19 mouse cellular contexts compared by ENCODE assay signal in the genomic region with DNA sequence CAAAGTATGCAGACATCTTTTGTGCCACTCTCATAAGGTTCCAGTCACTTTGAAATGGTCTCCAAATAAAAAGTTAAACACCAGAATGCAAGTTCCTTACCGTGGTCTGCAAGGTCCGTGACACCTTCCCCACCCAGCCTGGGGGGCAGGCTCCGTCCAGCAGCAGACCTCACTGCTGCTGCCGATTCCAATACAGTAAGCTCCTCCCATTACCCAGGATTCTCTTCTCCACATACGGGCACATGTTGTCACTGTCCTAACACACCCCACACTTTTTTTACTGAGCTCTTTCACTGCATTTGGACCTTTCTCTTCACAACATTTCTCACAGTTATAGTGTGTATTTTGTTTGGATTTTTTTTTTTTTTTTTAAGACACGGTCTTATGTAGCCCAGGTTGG. TPM values are rescaled to one million over a fixed set of nuclear protein-coding genes. Genes with fewer than 3 reads are reported as not detected.
DNase-seq lines count a peak whose midpoint lies in the region; ATAC-seq and TF ChIP-seq lines count a peak whose summit lies in the region.
"Had no signal": no experiment of that assay in that cellular context is flagged by ENCODE, and none has a peak within 500 bp of the region (broad histone marks: within the 10 kb centered on the region; RNA-seq: fewer than 3 reads in every experiment).

No protein-coding gene starts in this region.

- no peak overlapping the region for H3K4me3 ChIP-seq in midbrain, embryonic 11.5 days (ENCODE audit: low read depth, low read length)
- no peak overlapping the region for H3K4me3 ChIP-seq in midbrain, embryonic 16.5 days (ENCODE audit: low read depth, low read length)
- H3K4me3 ChIP-seq in ES-E14 (ENCODE audit: insufficient read depth in 1 of 2, low read depth in 1 of 2, low read length in 2 of 2, poor library complexity in 1 of 2, severe bottlenecking in 1 of 2) = peak overlapping the region; percentile 48 to 62
- H3K4me3 ChIP-seq: embryonic facial prominence, embryonic 12.5 days; forebrain, embryonic 15.5 days; heart, embryonic 10.5 days; hindbrain, embryonic 13.5 days had no signal

- H3K9me3 ChIP-seq in midbrain, embryonic 11.5 days (ENCODE audit: control insufficient read depth, low read length) = no peaks in the 10 kb centered on the region
- no peaks in the 10 kb centered on the region for H3K9me3 ChIP-seq in midbrain, embryonic 16.5 days (replicated peaks; ENCODE audit: control insufficient read depth, low read length, poor library complexity, severe bottlenecking)
- H3K9me3 ChIP-seq in ES-E14 (ENCODE audit: control insufficient read depth, insufficient read depth, low read depth, low read length) = no peaks in the 10 kb centered on the region
- H3K9me3 ChIP-seq: embryonic facial prominence, embryonic 12.5 days; forebrain, embryonic 15.5 days; heart, embryonic 10.5 days had no signal

- H3K36me3 ChIP-seq in midbrain, embryonic 11.5 days (ENCODE audit: control insufficient read depth, insufficient read depth, low read length) = no peaks in the 10 kb centered on the region
- peaks cover 19% of the 10 kb centered on the region for H3K36me3 ChIP-seq in midbrain, embryonic 16.5 days (ENCODE audit: control insufficient read depth, insufficient read depth, low read length)
- H3K36me3 ChIP-seq in ES-E14 (ENCODE audit: control insufficient read depth, insufficient read depth, low read length, poor library complexity, severe bottlenecking) = no peaks in the 10 kb centered on the region

- WGBS in midbrain, embryonic 11.5 days = 84% methylated on average over 6 of the region's 6 CpGs
- 82% methylated on average over 6 of the region's 6 CpGs for WGBS in midbrain, embryonic 16.5 days

- no peak overlapping the region for H3K27ac ChIP-seq in midbrain, embryonic 11.5 days (ENCODE audit: low read depth, low read length)
- H3K27ac ChIP-seq in midbrain, embryonic 16.5 days (ENCODE audit: low read length) = no peak overlapping the region
- no peak overlapping the region for H3K27ac ChIP-seq in ES-E14 (ENCODE audit: insufficient read depth, low read depth, low read length, poor library complexity, severe bottlenecking)
- H3K27ac ChIP-seq: embryonic facial prominence, embryonic 12.5 days; forebrain, embryonic 15.5 days; heart, embryonic 10.5 days; hindbrain, embryonic 13.5 days; hindbrain, postnatal 0 days had no signal

- peak; percentile 49 for DNase-seq in midbrain, embryonic 11.5 days (ENCODE audit: low spot score, missing footprints)
- DNase-seq in ES-E14 (ENCODE audit: low read depth, low spot score) = no peak
- peak; percentile 51 for DNase-seq in ZHBTc4 (ENCODE audit: low read depth, low spot score)
- no peak for DNase-seq in left cerebral cortex, adult 9 months (ENCODE audit: low spot score in 2 of 2)
- DNase-seq in cerebellum, adult 8-10 months = no peak
- DNase-seq in right cerebral cortex, postnatal 25 days = no peak
- DNase-seq: adrenal gland, adult 2 months; adrenal gland, postnatal 25 days; cerebellum, adult 2 months; cerebellum, postnatal 14 days; gastrocnemius, postnatal 36 days; heart, adult 18-20 months; heart, postnatal 10 days had no signal

- H3K27me3 ChIP-seq in midbrain, embryonic 11.5 days (ENCODE audit: control insufficient read depth, insufficient read depth, low read length) = no peaks in the 10 kb centered on the region
- no peaks in the 10 kb centered on the region for H3K27me3 ChIP-seq in midbrain, embryonic 16.5 days (ENCODE audit: control insufficient read depth, insufficient read depth, low read depth, low read length)
- H3K27me3 ChIP-seq: embryonic facial prominence, embryonic 12.5 days; forebrain, embryonic 15.5 days; hindbrain, embryonic 13.5 days had no signal

- H3K9ac ChIP-seq in midbrain, embryonic 11.5 days (ENCODE audit: low read length) = no peak overlapping the region
- no peak overlapping the region for H3K9ac ChIP-seq in midbrain, embryonic 16.5 days (ENCODE audit: low read depth, low read length)
- H3K9ac ChIP-seq in ES-E14 (ENCODE audit: insufficient read depth, low read depth, low read length, poor library complexity, severe bottlenecking) = peak overlapping the region; percentile 2; the same call in 1 of the 2 replicates
- H3K9ac ChIP-seq: embryonic facial prominence, embryonic 12.5 days; forebrain, embryonic 15.5 days; hindbrain, embryonic 13.5 days had no signal

- H3K4me1 ChIP-seq in midbrain, embryonic 11.5 days (ENCODE audit: control insufficient read depth, insufficient read depth, low read length) = no peaks in the 10 kb centered on the region
- H3K4me1 ChIP-seq in midbrain, embryonic 16.5 days (ENCODE audit: control insufficient read depth, insufficient read depth, low read length) = no peaks in the 10 kb centered on the region
- H3K4me1 ChIP-seq in ES-E14 (ENCODE audit: control insufficient read depth in 2 of 2, insufficient read depth in 2 of 2, low read length in 2 of 2, poor library complexity in 1 of 2) = peaks cover 2 to 9% of the 10 kb centered on the region in 2 experiments; a peak in 2 of 4 replicates
- H3K4me1 ChIP-seq: embryonic facial prominence, embryonic 12.5 days; forebrain, embryonic 15.5 days; hindbrain, embryonic 13.5 days had no signal

- in situ Hi-C loops in ES-E14 (cut with MboI; ENCODE audit: low sequenced_read_pairs in 2 of 2, unreplicated experiment in 2 of 2) = no loop called here

- H3K4me2 ChIP-seq in midbrain, embryonic 11.5 days = no peak overlapping the region
- H3K4me2 ChIP-seq in midbrain, embryonic 16.5 days (ENCODE audit: low read length) = no peak overlapping the region
- H3K4me2 ChIP-seq: embryonic facial prominence, embryonic 12.5 days; forebrain, embryonic 15.5 days; hindbrain, embryonic 13.5 days had no signal

- no peak for ATAC-seq in midbrain, embryonic 11.5 days (ENCODE audit: low FRiP score)
- ATAC-seq in midbrain, embryonic 16.5 days = no peak
- ATAC-seq: forebrain, embryonic 15.5 days; hindbrain, postnatal 0 days had no signal

TF ChIP-seq in ES-E14, 5 proteins besides CTCF, POLR2A, EP300 and RAD21:
- TF ChIP-seq HCFC1 (IDR thresholded peaks at IDR 0.05; ENCODE audit: borderline replicate concordance, insufficient read depth, low read length) (no peak), MAFK (IDR thresholded peaks at IDR 0.05; ENCODE audit: insufficient read depth, low read depth, low read length) (no peak), ZNF384 (IDR thresholded peaks at IDR 0.05; ENCODE audit: low read depth, low read length) (peak; percentile 74; the same call in 1 of the 2 replicates)
TF ChIP-seq in ES-E14: peak in this region for 1.

RNA-seq across cellular contexts. Expression of gene Zfp629, which starts 46.2 kb away (rescaled TPM):
- 32.1 and 34.4 TPM in 2 replicates for polyA plus RNA-seq in midbrain, embryonic 11.5 days (2014; fragmentation: Nextera tagmentation; extraction: Ambion mirVana)
- 18.3 and 22.4 TPM in 2 replicates for polyA plus RNA-seq in midbrain, embryonic 16.5 days (2015; fragmentation: Nextera tagmentation; extraction: Ambion mirVana)
- total RNA-seq in ES-E14 (2012; rRNA removed) = 2.1 and 2.9 TPM in 2 replicates

RNA-seq across cellular contexts. Expression of gene Bcl7c, which starts 46.9 kb away (rescaled TPM):
- polyA plus RNA-seq in midbrain, embryonic 11.5 days (2014; fragmentation: Nextera tagmentation; extraction: Ambion mirVana) = 44.3 and 52.2 TPM in 2 replicates
- polyA plus RNA-seq in midbrain, embryonic 16.5 days (2015; fragmentation: Nextera tagmentation; extraction: Ambion mirVana) = 41.7 and 43.2 TPM in 2 replicates
- total RNA-seq in ES-E14 (2012; rRNA removed) = 35.6 and 36.8 TPM in 2 replicates

RNA-seq across cellular contexts. Expression of gene Ctf1, which starts 50.7 kb away (rescaled TPM):
- 4.0 and 4.6 TPM in 2 replicates for polyA plus RNA-seq in midbrain, embryonic 11.5 days (2014; fragmentation: Nextera tagmentation; extraction: Ambion mirVana)
- polyA plus RNA-seq in midbrain, embryonic 16.5 days (2015; fragmentation: Nextera tagmentation; extraction: Ambion mirVana) = 3.2 and 3.3 TPM in 2 replicates
- total RNA-seq in ES-E14 (2012; rRNA removed) = 2.3 and 3.0 TPM in 2 replicates

Comparison
In these comparisons a context has a peak if more than half of its experiments do, and no peak if none do; other contexts are left out.
1. DNase-seq: peak in midbrain, embryonic 11.5 days (single experiment) and ZHBTc4 (single experiment); none in ES-E14 (single experiment), left cerebral cortex, adult 9 months (0 of 2), cerebellum, adult 8-10 months (single experiment) and right cerebral cortex, postnatal 25 days (single experiment).
2. H3K4me3 ChIP-seq: peak in ES-E14 (2 of 2); none in midbrain, embryonic 11.5 days (single experiment) and midbrain, embryonic 16.5 days (single experiment).